Mouse (Mus musculus) G1E (cell line): ENCODE measurements at regions not wholly inside any gene's neighbourhood (a gene's known extent, or its start where the extent isn't known, plus 50 kb on each side); places are given as distances from the start of the nearest gene placed in this dataset.

ENCODE experiments used
- CTCF ChIP-seq: IDR thresholded peaks from 2 replicates; pipeline ENCODE4 v1.5.1; 2012; ENCODE audit warnings: low read depth, low read length, inconsistent platforms, mixed read lengths
- GATA1 ChIP-seq: IDR thresholded peaks from 2 replicates; pipeline ENCODE4 v1.6.1; 2012; ENCODE audit warnings: borderline replicate concordance, low read length, inconsistent platforms, mixed read lengths
- TAL1 ChIP-seq: conservative IDR thresholded peaks from 2 replicates; pipeline ENCODE4 v1.6.1; 2012; ENCODE audit warnings: low read depth, low read length, inconsistent platforms, mixed read lengths

DNA sequence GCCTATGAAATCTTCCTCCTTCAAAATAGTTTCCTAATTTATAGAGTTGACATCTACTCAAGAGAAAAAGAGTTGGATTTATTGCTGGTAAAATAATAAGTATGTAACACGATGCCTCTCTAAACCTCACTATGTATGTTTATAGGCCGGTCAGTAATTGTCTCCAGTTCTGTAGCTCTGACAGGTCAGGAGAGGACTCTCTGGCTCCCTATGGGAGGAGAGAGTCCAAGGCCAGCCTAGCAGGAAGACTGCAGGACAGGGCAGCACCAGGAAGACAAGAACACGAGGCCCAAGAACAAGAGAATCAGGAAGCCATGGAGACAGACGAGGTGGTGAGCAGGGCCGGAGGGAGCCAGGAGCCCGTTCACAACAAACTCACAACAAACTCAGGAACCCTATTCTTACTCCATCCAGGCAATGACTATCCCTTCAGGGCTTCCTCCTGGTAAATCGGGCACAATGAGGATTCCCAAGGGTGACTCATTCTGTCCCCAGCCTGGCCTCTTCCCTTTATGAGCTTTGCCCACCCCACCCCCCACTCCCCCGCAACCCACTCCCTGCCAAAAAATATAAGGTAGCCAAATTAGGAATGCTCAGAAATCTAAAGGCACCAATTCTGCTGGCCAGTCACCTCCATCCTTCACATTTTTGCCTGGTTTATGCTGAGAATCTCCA is 244.7 kb upstream of the Zfp637 start:
- TF ChIP-seq CTCF (no peak), TAL1 (no peak), GATA1 (no peak)
